Mouse (Mus musculus) liver, embryonic 13.5 days (tissue): ENCODE measurements around the gene Smtnl1. TPM values are rescaled to one million over a fixed set of nuclear protein-coding genes. Genes with fewer than 3 reads are reported as not detected.

Source experiments
- ATAC-seq: fragments of 200-750 bp; cut with Nextera tagmentation; 2 replicates; pipeline ENCODE4 v1.8.0; 2017; ENCODE audit warnings: low read depth, mild to moderate bottlenecking, moderate number of reproducible peaks, moderate library complexity
- DNase-seq: peaks from one replicate; pipeline ENCODE4 v3.0.0; 2022
- H3K27ac ChIP-seq: fragments of 300-500 bp; sonication (generic); 2 replicates; pipeline ENCODE4 v1.5.1; 2015; ENCODE audit warnings: moderate library complexity, mild to moderate bottlenecking, inconsistent platforms
- H3K27me3 ChIP-seq: fragments of 300-500 bp; sonication (generic); 2 replicates; pipeline ENCODE4 v1.6.1; 2015; ENCODE audit warnings: mild to moderate bottlenecking, inconsistent platforms
- H3K36me3 ChIP-seq: fragments of 300-500 bp; sonication (generic); 2 replicates; pipeline ENCODE4 v1.6.1; 2015; ENCODE audit warnings: mild to moderate bottlenecking, inconsistent platforms
- H3K4me1 ChIP-seq: fragments of 300-500 bp; sonication (generic); replicated peaks from 2 replicates; pipeline ENCODE4 v1.6.1; 2015; ENCODE audit warnings: inconsistent platforms
- H3K4me2 ChIP-seq: fragments of 300-500 bp; sonication (generic); 2 replicates; pipeline ENCODE4 v1.6.1; 2015; ENCODE audit warnings: inconsistent platforms, mild to moderate bottlenecking, moderate library complexity
- H3K4me3 ChIP-seq: fragments of 300-500 bp; sonication (generic); replicated peaks from 2 replicates; pipeline ENCODE4 v1.5.1; 2015; ENCODE audit warnings: mild to moderate bottlenecking, inconsistent platforms
- H3K9ac ChIP-seq: fragments of 300-500 bp; sonication (generic); 2 replicates; pipeline ENCODE4 v1.6.1; 2015; ENCODE audit warnings: mild to moderate bottlenecking, inconsistent platforms
- H3K9me3 ChIP-seq: fragments of 300-500 bp; sonication (generic); replicated peaks from 2 replicates; pipeline ENCODE4 v1.6.1; 2016; ENCODE audit warnings: inconsistent platforms
- WGBS: fragments of 180-500 bp; shearing (Covaris S2); methylation state at CpG from one replicate; pipeline ENCODE4 v1.1.7; 2015; ENCODE audit not compliant: insufficient replicate concordance; 5-methylcytosine and 5-hydroxymethylcytosine counted together
- polyA plus RNA-seq: library from polyadenylated mRNA; unstranded; fragments of >200 nt; fragmentation: Nextera tagmentation; extraction: Ambion mirVana; gene quantifications from 2 replicates; pipeline ENCODE4 v1.2.1, GENCODE M21; 2015

The Smtnl1 gene
- polyA plus RNA-seq, 1 experiment from 2014 or later, result 0.24 TPM

DNA sequence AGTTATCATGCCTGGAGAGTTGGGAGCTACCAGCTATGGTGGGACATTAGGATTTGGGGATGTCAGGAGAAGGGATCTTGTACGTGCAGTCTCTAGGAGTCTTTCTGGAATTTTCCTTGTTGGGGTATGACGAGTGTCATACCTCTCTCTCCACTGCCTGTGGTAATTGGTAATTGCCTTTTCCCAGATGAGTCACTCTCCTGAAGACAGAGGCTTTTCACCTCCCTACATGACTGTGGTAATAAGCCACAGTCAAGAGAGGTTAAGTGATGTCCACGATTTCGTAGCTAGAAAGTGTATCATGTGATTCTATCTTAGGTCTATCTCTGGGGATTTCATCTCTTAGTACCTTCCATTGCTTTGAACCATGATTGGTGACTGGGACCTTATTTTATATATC, 50.0 kb downstream of the Smtnl1 start:
- H3K9ac ChIP-seq, result no peak overlapping the region
- no peak overlapping the region for H3K27ac ChIP-seq
- no peak for ATAC-seq
- WGBS, result 54% methylated on average over 4 of the region's 4 CpGs
- no peak overlapping the region for H3K4me3 ChIP-seq
- peaks cover 65% of the 10 kb centered on the region for H3K27me3 ChIP-seq
- no peak overlapping the region for H3K4me2 ChIP-seq
- H3K9me3 ChIP-seq, result no peaks in the 10 kb centered on the region
- no peak for DNase-seq
- H3K36me3 ChIP-seq, result 0 out of 2 replicates have a peak, but pooled peaks cover 6% of the 10 kb centered on the region
- H3K4me1 ChIP-seq, result peaks cover 8% of the 10 kb centered on the region; the same call in 1 of the 2 replicates

GRCm38 (mm10) chr2:84770501-84770900, 52.0 kb downstream of the Smtnl1 start:
- DNase-seq, result no peak

DNA sequence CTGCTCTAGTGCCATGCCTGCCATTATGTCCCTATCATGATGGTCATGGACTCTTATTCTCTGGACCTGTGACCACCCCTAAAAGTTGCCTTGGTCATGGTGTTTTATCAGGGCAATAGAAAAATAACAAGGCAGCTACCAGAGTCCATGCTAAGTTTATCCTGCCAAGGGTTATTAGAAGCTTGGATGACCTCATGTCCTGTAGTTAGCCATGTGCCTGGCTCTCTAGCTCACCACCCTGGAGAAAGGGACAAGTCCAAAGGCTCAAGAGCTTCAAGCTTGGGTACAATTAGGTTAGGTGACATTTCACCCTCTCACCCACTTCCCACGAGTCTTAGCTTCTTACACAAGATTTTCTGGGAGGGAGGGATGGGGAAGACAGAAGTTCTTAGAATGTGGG, 59.6 kb downstream of the Smtnl1 start:
- no peaks in the 10 kb centered on the region for H3K36me3 ChIP-seq
- no peak overlapping the region for H3K4me2 ChIP-seq
- no peak overlapping the region for H3K9ac ChIP-seq
- H3K27ac ChIP-seq, result no peak overlapping the region
- peaks cover 3% of the 10 kb centered on the region; the same call in 1 of the 2 replicates for H3K4me1 ChIP-seq
- ATAC-seq (no peak), DNase-seq (no peak)
- 28% methylated on average over 1 of the region's 1 CpGs for WGBS
- H3K27me3 ChIP-seq, result peaks cover 23% of the 10 kb centered on the region; the same call in 1 of the 2 replicates
- H3K4me3 ChIP-seq, result no peak overlapping the region
- no peaks in the 10 kb centered on the region for H3K9me3 ChIP-seq

More at GRCm38 (mm10) chr2:84770501-84770900, 52.0 kb downstream of the Smtnl1 start:
- Histone ChIP-seq H3K9me3 (no peaks in the 10 kb centered on the region), H3K4me1 (peaks cover 8% of the 10 kb centered on the region; the same call in 1 of the 2 replicates), H3K27ac (no peak overlapping the region), H3K9ac (no peak overlapping the region), H3K4me2 (no peak overlapping the region), H3K36me3 (0 out of 2 replicates have a peak, but pooled peaks cover 6% of the 10 kb centered on the region), H3K4me3 (no peak overlapping the region), H3K27me3 (peaks cover 57% of the 10 kb centered on the region)
- no peak for ATAC-seq
- WGBS, result 54% methylated on average over 6 of the region's 6 CpGs

GRCm38 (mm10) chr2:84762295-84762694, 60.2 kb downstream of the Smtnl1 start:
- Histone ChIP-seq H3K27ac (no peak overlapping the region), H3K4me3 (no peak overlapping the region), H3K4me2 (no peak overlapping the region), H3K4me1 (peaks cover 4% of the 10 kb centered on the region), H3K36me3 (no peaks in the 10 kb centered on the region), H3K27me3 (peaks cover 23% of the 10 kb centered on the region; the same call in 1 of the 2 replicates), H3K9ac (no peak overlapping the region), H3K9me3 (no peaks in the 10 kb centered on the region)
- no peak for ATAC-seq
- WGBS, result 51% methylated on average over 4 of the region's 4 CpGs
- no peak for DNase-seq

DNA sequence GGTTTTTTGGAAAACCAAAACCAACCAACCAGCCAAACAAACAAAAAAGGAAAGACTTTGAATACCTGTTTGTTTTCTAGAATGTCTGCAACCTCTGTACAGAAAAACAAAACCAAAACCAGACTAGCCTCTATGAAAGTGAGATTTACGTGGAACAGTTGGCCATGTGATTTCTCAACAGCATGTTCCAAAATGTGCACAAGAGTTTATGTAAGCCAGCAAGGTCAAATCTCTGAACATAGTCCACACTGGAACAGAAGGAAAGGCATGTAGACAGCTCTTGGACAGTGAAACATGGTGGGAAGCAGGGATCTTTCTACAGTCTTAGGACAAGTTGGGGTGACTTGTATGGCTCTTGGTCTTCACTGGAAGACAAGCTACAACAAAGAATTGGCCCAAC, 60.6 kb downstream of the Smtnl1 start:
- Histone ChIP-seq H3K9ac (no peak overlapping the region), H3K4me3 (no peak overlapping the region), H3K36me3 (no peaks in the 10 kb centered on the region), H3K4me2 (no peak overlapping the region), H3K9me3 (no peaks in the 10 kb centered on the region), H3K27me3 (peaks cover 22% of the 10 kb centered on the region; the same call in 1 of the 2 replicates), H3K4me1 (peaks cover 8% of the 10 kb centered on the region), H3K27ac (no peak overlapping the region)
- ATAC-seq (no peak), DNase-seq (no peak)
- 64% methylated on average over 1 of the region's 1 CpGs for WGBS

- Histone ChIP-seq H3K27ac (no peak overlapping the region), H3K27me3 (peaks cover 18% of the 10 kb centered on the region; the same call in 1 of the 2 replicates), H3K9me3 (no peaks in the 10 kb centered on the region), H3K4me2 (no peak overlapping the region), H3K36me3 (no peaks in the 10 kb centered on the region), H3K9ac (no peak overlapping the region), H3K4me3 (no peak overlapping the region), H3K4me1 (peaks cover 10% of the 10 kb centered on the region)
- DNase-seq, result no peak
- 70% methylated on average over 3 of the region's 3 CpGs for WGBS
- no peak for ATAC-seq
These were observed 61.1 kb downstream of the Smtnl1 start for GRCm38 (mm10) chr2:84761309-84761708.

Other genes with a start within 250 kb of the Smtnl1 start
- gene Ctnnd1, start 171.9 kb downstream of the Smtnl1 start, polyA plus RNA-seq, result 10.8 and 16.7 TPM in 2 replicates
- gene Btbd18, start 163.6 kb downstream of the Smtnl1 start, polyA plus RNA-seq, result 0.03 and 0.06 TPM in 2 replicates
- 143 and 145 TPM in 2 replicates for gene Selenoh, start 151.9 kb downstream of the Smtnl1 start, polyA plus RNA-seq
- gene Gm28635, start 144.6 kb downstream of the Smtnl1 start, polyA plus RNA-seq, result not detected in 2 replicates
- gene Med19, start 144.2 kb downstream of the Smtnl1 start, polyA plus RNA-seq, result 22.8 and 26.2 TPM in 2 replicates
- gene Tmx2, start 143.5 kb downstream of the Smtnl1 start, polyA plus RNA-seq, result 77.9 and 83.4 TPM in 2 replicates
- gene Zdhhc5, start 107.5 kb downstream of the Smtnl1 start, polyA plus RNA-seq, result 15.8 and 22.4 TPM in 2 replicates
- gene Clp1, start 95.3 kb downstream of the Smtnl1 start, polyA plus RNA-seq, result 60.3 and 69.1 TPM in 2 replicates
- 57.8 and 64.2 TPM in 2 replicates for gene Ypel4, start 88.6 kb downstream of the Smtnl1 start, polyA plus RNA-seq
- 1.5 and 2.2 TPM in 2 replicates for gene Gm19426, start 79.0 kb downstream of the Smtnl1 start, polyA plus RNA-seq
- gene Serping1, start 47.2 kb downstream of the Smtnl1 start, polyA plus RNA-seq, result 34.0 and 39.6 TPM in 2 replicates
- 404 and 444 TPM in 2 replicates for gene Ube2l6, start 23.8 kb downstream of the Smtnl1 start, polyA plus RNA-seq
- gene Timm10, start 4.3 kb upstream of the Smtnl1 start, polyA plus RNA-seq, result 46.8 and 51.5 TPM in 2 replicates
- 138 and 178 TPM in 2 replicates for gene Slc43a1, start 16.2 kb upstream of the Smtnl1 start, polyA plus RNA-seq
- gene Rtn4rl2, start 64.1 kb upstream of the Smtnl1 start, polyA plus RNA-seq, result not detected in 2 replicates
- 120 and 129 TPM in 2 replicates for gene Slc43a3, start 113.9 kb upstream of the Smtnl1 start, polyA plus RNA-seq
- 59.8 and 60.0 TPM in 2 replicates for gene Prg2, start 157.8 kb upstream of the Smtnl1 start, polyA plus RNA-seq
- gene Prg3, start 165.6 kb upstream of the Smtnl1 start, polyA plus RNA-seq, result 6.3 and 6.5 TPM in 2 replicates
- 199 and 216 TPM in 2 replicates for gene Ssrp1, start 214.6 kb upstream of the Smtnl1 start, polyA plus RNA-seq
- 0.23 and 0.27 TPM in 2 replicates for gene P2rx3, start 214.8 kb upstream of the Smtnl1 start, polyA plus RNA-seq
- gene Tnks1bp1, start 225.4 kb upstream of the Smtnl1 start, polyA plus RNA-seq, result 3.4 and 4.9 TPM in 2 replicates